Mouse (Mus musculus) adrenal gland, adult 8-10 months (tissue): ENCODE results near the gene Nkx3-2. TPM values are rescaled to one million over a fixed set of nuclear protein-coding genes. Genes with fewer than 3 reads are reported as not detected.
A peak's percentile ranks its signal among the peaks of the same experiment; 100 is the strongest.

ENCODE experiments used
- DNase-seq: peaks from one replicate; pipeline ENCODE4 v3.0.0; 2022
- total RNA-seq, 4 experiments: library from RNA; stranded (reverse); gene quantifications; 2 replicates each; pipeline ENCODE4 v1.2.4; 2022

Gene Nkx3-2
- total RNA-seq, result not detected

DNA sequence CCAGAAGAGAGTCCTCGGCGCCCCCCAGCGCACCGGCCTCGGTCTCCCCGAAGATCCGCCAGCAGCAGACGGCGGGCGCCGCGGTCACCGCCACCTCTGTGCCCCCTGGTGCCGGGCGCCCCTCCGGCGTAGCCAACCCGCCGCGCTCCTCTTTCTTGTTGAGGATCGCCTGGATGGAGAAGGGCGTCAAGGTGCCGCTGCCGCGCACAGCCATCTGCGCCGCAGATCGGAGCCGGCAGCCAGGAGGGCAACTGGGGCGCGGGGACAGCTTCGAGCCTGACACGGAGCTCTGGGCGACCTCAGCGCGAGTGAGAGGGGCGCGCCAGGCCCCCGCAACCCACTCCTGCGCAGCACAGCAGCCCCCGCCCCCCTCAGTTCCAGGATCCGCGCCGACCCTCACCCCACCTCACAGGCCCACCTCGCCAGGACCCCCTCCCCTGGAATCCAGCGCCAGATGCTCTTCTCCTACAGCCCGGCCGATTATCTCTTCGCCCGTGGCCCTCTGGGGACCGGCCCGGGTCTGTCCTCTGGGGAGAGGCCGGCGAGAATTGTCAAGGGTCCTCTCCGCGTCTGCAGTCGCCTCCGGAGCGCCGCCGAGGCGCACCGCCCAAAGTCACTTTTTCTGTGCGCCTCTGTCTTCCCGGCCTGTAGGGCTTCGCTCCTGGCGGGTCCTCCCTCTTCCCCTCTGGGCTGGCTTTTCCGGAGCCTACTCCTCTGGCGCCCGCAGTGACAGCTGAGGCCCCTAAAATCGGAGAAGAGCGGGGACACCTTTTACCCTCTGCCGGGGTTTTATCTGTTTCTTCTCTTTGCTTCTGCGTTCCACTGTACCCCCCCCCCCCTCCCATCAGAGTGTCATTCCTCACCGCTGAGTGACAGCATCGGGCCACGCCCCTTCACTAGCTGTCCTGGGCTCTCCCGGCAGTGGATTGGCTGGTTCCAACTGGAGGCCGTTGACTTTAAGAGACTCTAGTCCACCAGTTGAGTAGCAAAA lies at the start of gene Nkx3-2:
TSS of gene Nkx3-2 (minus strand) at position 771 of the 991 bp plus-strand sequence.
- no peak for DNase-seq

DNA sequence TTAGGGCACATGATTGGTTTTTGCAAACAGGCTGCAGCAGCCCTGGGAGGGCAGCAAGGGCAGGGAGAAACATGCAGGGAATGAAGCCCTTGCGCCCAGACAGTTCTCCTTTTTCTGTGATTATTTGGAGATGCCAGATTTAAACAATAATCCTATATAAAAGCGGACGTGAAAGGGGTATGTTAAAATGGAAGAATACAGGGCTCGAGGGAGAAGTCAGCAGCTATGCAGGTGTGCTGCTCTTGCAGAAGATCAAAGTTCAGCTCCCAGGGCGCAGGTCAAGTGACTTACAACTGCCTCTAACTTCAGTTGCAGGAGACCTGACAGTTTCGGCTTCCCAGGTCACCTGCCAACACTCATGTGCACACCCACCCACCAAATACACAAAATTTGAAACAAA lies 48.2 kb upstream of the Nkx3-2 start:
- no peak for DNase-seq

DNA sequence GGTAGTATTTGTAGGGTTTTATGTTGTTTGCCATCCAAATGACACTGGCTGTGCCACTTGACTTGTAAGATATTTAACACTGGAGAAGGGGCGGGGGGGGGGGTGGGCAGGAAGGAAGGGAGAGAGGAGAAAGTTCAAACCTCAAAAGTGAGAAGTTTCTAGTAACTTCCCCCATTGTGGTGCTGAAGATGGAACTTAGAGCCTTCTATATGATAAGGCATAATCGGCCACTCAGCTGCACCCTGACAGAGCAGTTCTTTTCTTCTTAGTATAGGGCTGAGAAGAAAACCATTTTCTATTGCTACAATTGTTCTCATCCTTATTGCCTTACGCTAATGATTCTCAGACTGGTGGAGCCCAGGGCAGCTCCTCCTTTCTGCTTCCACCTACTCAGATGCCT lies 47.0 kb upstream of the Nkx3-2 start:
- no peak for DNase-seq

DNA sequence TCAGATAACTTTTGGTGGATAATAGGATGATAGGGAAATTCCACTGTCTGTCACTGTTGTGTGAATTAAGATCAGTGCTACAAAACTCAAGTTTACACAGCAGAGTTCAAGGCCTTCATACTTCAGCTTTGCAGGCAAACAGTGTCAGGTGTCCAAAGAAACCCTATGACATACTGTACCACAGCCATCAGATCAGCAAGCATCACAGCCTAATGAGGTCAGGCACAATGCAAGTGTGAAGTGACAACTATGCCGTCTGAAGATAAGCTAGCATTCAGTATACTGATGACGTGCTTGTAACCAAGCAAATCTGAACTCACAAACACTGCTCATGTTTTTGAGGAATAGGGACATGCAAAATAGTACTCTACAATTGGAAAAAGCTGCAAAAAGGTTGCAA lies 43.1 kb upstream of the Nkx3-2 start:
- DNase-seq, result no peak

DNA sequence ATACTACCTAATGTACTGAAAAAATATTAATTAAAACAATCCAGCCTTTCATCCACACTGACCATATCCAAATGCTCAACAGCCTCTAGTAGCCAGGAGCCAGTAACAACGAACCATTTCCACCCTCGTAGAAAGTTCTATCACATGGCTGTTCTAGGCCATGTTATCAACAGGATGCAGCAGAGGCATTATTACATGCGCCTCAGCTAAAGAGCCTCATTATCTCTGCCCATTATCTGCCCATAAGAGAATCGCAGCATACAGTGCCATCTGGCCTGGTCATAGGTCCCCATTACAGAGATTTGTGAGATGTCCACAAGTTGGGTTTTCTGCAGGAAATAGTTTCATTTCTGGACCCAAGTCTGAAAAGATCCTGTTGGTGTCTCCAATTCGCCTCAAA lies 41.9 kb upstream of the Nkx3-2 start:
- no peak for DNase-seq

DNA sequence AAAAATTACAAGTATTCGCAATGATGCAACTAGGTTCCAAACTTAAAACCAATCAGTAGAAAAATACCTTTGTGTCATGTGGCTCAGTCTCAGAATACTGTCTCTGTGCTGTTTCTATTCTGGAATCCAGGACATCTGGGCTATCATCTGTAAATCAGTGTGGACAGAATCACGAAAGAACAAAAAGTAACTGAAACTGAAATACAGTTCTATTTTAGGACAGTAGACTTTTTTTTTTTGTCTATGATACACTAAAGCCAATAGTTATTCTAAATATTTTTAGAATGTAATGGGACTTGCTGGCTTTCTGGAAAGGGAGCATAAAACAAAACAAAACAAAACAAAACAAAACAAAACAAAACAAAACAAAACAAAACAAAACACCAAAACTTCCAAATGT lies 40.8 kb upstream of the Nkx3-2 start:
- no peak for DNase-seq

DNA sequence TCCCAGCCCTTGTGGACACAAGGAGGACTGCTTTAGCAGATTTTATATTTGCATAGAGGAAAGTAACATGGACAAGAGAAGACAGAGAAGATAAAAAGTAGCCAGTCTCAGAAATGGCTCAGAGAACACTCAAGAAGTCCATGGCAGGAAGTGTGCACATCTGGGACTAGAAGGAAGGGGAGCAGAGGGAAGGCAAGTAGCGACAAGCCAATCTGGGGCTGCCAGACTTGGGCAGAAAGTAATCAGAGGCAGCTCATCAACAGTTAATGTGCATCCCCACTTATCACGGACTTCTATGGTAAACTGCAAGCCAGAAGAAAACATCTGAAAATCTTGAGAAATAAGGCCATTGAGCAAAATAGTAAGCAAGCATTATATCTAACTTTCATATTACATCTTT lies 40.3 kb upstream of the Nkx3-2 start:
- DNase-seq, result no peak

DNA sequence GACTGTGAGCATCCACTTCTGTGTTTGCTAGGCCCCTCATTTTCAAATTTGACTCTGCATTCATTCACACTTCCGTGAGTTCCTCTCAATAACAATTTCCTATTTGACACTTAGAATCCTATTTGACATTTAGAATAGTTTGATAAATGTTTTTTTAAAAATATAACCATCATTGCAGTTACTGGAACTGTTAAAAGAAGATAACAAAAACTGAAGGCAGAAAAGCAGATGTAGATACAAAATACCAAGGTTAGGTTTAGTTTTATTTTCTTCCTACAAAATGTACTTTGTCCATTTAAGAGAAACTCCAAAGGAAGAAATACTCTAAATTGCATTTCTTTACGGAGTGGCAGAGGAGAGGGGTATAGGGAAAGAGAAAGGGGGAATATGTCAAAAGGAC lies 37.3 kb upstream of the Nkx3-2 start:
- DNase-seq, result no peak

DNA sequence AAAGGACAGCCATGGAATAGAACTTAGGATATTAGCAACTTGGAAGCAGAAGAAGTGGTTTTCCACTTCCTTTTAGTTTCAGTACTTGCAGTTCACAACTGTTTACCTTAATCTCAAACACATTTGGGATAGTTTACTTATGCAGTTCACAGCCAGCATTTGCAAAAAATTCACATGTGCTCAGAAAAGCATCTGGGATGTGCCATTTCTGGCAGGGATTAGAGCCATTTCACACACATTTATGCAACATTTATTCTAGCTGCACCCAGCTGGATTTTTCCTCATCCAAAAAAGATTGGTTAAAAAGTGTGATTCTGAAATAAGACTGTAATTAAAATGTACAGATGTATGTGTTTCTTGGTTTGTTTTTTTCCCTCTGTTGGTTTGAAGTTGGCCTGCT lies 30.1 kb upstream of the Nkx3-2 start:
- DNase-seq, result no peak

DNA sequence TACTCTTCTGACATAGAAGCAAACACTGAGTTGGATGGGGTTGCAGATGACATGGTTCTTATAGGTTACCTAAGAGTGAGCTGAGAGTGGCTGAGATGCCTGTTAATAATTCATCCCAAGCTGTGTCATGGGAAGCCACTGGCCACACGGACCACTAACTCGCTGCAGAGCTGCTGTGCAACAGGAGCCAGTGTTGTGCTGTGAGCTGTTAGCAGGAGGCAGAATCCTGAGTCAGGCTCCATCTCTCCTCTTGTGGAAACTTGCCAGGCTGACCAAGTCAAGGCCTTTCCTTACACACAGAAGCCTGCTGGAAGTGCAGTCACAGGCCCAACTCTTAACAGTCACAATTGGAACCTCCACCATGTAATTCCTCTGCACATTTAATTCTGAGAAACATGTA lies 26.2 kb upstream of the Nkx3-2 start:
- peak; percentile 79 for DNase-seq

DNA sequence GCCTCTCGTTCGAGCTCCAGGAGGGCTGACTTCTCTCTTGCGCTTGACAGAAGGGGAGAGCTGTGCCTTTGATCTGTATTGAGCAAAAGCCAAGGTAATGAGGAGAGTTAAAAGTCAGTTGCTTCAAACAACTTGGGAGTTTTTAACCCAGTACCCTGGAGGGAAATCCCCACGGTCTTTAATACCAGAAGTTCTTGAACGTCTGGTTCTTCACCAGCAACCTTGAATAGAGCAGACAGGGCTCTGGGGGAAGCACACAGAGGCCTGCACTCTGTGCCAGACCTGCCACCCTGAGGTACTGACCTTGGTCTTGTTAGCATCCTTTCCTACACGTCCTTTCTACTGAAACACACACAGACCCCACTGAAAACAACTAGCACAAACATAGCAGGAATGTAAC lies 24.6 kb upstream of the Nkx3-2 start:
- DNase-seq, result no peak

DNA sequence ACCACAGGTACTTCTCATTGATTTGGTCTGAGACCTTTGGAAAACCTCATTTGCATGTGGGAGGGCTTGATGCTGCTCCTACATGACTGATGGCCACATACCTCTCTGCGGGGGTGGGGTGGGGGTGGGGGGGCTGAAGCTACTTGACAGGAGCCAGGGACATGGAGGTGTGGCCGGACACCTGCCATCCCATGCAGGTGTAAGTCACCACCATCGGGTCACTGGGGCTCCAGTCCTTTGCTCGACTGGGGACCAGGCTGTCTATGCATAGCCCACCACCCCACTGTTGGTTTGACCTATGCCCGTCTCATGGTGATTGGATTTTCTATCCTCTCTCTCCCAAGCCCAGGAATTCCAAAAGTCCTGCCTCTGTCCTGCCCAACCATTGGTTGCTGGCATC lies 17.6 kb upstream of the Nkx3-2 start:
- DNase-seq, result no peak

DNA sequence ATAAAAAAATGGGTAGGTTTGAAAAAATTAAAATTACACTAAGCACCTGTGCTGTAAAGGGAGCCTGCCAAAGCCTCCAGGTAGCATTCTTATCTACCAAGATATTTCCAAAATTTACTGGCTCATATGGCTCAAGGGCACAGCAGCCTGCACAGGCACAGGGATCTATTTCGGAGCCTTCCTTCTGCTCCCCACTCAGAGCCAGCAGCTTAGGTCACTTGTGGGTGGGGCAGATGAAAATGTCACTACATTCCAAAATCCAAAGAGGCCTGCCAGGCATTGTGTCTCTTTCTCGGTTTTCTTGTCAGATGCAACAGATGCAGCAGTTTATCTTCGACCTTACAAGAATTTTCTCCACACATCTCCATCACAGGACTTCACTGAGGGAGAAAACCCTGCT lies 15.7 kb upstream of the Nkx3-2 start:
- DNase-seq, result no peak

DNA sequence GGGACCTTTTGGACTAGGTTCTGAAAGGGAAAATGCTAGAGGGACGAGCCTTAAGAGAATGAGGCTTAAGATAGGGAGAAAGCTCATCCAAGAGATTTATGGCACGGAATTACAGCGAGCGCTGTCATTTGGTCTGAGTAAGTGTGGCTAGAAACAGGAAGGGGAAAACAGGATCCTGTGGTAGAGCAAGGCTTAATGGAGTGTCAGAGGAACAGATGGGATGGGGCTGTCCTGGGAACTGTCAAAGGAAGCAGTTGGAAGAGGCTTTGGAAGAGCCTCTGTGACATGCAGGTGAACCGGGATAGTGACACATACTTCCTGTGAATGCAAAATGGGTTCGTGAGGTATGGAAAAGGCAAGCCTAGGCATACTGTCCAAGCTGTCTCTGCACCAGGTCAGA lies 11.4 kb upstream of the Nkx3-2 start:
- DNase-seq, result no peak

DNA sequence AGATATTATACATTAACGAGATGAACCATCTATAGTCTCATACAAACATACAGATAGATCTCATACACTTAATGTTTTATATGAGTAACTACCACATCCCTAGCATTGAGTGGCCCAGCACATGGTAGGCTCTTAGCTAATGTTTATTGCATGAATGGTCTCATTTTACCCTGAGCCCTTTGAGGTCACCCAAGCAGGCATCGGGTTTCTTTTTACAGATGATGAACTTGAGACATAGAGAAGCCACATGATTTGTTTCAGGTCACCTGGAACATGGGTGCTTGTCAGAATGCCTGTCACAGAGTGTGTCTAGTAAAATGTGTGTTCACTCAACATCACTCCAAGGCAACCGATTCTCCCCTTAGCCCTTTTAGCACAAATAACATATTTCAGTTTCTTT lies 11.0 kb upstream of the Nkx3-2 start:
- no peak for DNase-seq

DNA sequence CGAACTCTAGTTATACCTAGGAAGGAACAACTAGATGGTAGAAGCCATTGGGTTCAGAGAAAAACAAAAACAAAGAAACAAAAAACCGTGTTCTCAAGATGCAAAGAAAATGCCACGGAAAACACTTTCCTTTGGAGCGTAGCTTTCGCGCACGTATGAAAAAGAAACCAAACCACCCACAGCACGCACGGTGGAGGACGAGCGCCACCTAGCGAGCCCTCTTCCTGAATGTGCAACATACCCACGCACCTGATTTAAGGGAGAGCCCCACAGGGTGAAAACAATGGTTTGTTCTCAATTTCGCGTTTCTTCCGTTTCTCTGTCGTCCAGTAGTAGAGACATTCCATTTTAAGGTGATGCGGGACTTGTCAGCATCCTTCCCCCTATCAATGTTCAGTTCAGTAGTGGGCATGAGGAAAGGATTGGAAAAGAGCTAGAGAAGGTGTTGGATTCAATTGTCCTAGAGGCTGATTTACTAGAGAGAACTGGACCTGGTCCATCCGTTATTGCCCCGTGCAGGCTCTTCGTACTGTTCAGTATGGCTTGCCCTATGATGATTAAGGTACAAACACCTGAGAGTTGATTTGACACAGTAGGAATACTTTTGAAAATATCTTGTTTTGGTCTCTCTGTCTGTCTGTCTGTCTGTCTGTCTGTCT lies 4.2 kb upstream of the Nkx3-2 start:
- DNase-seq, result peak; percentile 72

DNA sequence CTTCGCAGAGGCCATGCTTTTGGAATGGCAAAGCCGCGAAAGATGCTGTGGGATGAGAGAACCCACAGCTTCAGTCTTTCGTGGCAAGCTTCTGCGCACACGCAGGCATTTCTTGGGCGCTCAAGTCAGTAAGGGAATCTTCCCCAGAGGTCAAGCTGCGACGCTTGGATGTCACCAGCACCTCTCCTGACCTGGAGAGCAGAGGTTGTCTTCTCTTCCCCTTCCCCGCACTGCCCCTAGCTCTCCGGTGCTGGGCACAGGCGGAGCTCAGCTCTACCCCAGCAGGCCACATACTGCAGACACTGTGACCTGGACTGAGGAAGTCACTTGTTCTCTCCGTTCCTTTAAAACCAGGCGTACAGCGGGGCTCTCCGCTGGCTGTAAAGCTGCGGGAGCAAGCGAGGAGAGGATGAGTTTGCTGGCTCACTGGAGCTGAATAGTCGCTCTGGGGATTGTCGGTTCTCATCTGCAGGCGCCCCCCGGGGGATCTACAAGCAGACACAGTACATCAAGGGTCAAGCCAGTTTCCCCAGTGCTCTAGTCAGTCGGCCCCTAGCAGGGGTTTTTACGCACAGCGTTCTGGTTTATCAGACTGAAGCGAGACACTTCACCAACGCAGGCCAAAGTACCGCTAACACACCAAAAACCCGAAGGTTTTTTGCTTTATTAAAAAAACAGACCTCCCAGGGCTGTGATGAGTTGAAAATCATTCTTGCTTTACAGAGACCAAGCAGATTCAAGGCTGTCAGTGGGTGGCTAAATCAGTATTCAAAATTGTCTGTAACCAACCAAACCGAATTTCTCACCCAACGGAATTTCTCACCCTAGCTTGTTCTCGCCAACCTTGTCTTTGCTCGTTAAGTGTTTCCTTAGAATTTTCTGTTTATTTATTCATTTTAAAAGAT lies 3.2 kb upstream of the Nkx3-2 start:
- no peak for DNase-seq

DNA sequence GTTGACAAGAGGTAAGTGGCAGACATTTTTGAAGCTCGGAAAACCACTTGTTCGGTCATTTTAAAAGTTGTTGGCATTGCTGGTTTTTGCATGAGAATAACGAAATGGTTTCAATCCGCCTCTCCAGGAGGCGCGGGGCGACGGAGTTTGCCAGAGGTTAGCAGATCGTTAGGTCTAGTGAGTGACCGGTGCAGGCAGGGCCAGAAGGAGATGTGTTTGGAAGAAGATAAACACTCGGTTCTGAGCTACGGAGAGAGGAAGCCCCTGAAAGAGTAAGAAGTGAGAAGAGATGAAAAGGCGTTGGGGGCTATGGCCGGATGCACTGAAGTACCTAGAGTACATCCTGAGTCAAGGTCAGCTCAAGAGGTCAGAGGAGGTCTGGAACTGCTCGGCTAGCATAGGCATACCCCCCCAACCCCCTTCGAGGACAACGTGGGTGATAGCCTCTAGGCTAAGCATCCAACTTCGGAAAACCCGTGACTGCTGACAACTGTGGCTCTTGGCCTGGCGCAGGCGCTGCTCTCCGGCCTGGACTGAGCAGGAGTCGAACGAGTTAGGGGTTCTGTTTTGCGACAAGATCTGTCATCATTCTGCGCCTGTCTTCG lies 2.2 kb upstream of the Nkx3-2 start:
- no peak for DNase-seq

DNA sequence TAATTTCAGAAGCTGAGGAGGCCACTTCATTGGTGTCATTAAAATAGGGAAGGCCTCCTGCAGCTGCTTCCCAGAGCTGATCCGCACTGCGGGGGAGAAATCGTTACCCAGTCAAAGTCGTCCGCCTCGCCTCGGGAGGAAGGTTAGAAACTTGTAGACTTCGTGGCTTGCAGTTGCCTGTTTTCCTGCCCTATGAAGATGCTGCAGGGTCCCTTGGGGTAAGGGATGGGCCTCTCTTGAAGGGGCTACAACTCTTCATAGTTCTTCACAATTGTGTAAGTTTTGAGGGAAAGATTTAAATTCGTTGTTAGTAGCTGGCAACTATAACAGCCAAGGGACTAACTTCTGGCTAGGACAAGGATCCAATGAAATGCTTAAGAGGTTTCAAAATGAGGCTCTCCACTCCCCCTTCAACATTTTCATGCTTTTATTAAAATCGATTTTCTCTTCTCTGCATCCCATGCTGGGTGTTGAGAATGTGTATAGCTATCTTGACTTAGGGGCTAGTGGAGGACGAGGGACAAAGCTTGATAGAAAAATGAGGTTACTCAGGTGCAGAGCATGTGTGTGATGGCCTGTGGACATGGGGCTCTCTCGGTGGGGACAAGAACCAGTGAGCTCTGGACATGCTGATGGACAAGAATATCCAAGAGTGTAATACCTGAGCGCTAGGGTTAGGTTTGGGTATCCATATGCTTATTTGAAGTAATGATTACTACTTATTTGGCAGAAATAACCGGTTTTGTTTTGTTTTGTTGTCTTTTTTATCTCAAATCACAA lies 1.5 kb upstream of the Nkx3-2 start:
- no peak for DNase-seq

DNA sequence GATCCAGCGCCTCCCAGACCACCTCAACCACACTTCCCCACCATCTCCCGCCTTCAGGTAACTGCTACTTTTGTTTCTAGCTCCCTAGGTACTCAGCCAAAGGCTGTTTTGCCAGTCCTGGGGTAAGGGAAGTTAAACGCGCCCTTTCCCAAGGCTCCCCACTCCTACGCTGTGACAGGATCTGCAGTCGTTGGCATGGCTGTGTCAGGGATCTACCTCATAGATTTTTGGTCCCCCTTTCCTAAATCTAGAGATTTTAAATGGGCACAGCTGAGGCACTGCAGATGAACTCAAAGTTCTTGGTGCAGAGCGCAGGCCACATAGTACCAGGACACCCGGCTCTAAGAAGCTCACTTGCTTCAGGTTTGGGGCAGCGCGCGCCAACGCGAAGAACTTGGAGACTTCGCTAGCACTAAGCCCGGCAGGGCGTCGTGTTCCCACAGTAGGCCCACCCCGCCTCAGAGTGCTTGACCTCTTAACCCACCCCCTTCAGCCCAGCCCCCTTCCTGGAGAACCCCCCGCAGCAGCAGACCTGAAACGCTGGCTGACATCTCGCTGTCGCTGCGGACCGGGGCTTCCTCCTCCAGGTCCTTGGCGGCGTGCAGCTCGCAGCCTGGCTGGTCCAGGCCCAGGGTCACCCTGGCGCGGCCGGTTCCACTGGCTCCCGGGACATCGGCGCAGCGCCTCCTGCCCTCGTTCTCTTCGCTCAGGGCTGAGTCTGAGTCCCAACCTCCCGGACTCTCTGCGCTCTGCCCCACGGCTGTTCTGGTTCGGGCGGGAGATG lies 1.2 kb downstream of the Nkx3-2 start:
- DNase-seq, result no peak
